Mouse (Mus musculus) forebrain, embryonic 14.5 days (tissue): ENCODE results near the gene Ube2g2. TPM values are rescaled to one million over a fixed set of nuclear protein-coding genes. Genes with fewer than 3 reads are reported as not detected.
"Not testable (repeated sequence)": the region's sequence is repeated elsewhere in the genome, so short reads cannot be mapped to it uniquely, and the experiment has no call there.

ENCODE experiments used
- ATAC-seq: fragments of 200-750 bp; cut with Nextera tagmentation; 2 replicates; pipeline ENCODE4 v1.8.0; 2017; ENCODE audit warnings: mild to moderate bottlenecking, moderate library complexity
- DNase-seq: peaks from one replicate; pipeline ENCODE4 v3.0.0-alpha.2; 2015; ENCODE audit warnings: low spot score
- H3K27ac ChIP-seq: fragments of 300-500 bp; sonication (generic); 2 replicates; pipeline ENCODE4 v1.5.1; 2014; ENCODE audit warnings: low read depth, mild to moderate bottlenecking, control low read depth, low read length, moderate library complexity
- H3K27me3 ChIP-seq: fragments of 300-500 bp; sonication (generic); replicated peaks from 2 replicates; pipeline ENCODE4 v1.6.1; 2014; ENCODE audit warnings: low read length, control low read depth, mixed read lengths; ENCODE audit not compliant: control insufficient read depth, insufficient read depth
- H3K36me3 ChIP-seq: fragments of 300-500 bp; sonication (generic); 2 replicates; pipeline ENCODE4 v1.6.1; 2014; ENCODE audit warnings: low read length, control low read depth; ENCODE audit not compliant: control insufficient read depth, insufficient read depth
- H3K4me1 ChIP-seq: fragments of 300-500 bp; sonication (generic); 2 replicates; pipeline ENCODE4 v1.6.1; 2014; ENCODE audit warnings: antibody characterized with exemption, low read length, control low read depth; ENCODE audit not compliant: control insufficient read depth, insufficient read depth
- H3K4me2 ChIP-seq: fragments of 300-500 bp; sonication (generic); 2 replicates; pipeline ENCODE4 v1.6.1; 2014; ENCODE audit warnings: mild to moderate bottlenecking, control low read depth, low read length
- H3K4me3 ChIP-seq: fragments of 300-500 bp; sonication (generic); 2 replicates; pipeline ENCODE4 v1.5.1; 2014; ENCODE audit warnings: low read depth, low read length, control low read depth
- H3K9ac ChIP-seq: fragments of 300-500 bp; sonication (generic); 2 replicates; pipeline ENCODE4 v1.6.1; 2014; ENCODE audit warnings: mild to moderate bottlenecking, low read length, control low read depth, moderate library complexity
- H3K9me3 ChIP-seq: fragments of 300-500 bp; sonication (generic); replicated peaks from 2 replicates; pipeline ENCODE4 v1.6.1; 2016; ENCODE audit warnings: low read length, control low read depth, mixed read lengths; ENCODE audit not compliant: control insufficient read depth
- WGBS: fragments of 180-500 bp; shearing (Covaris S2); extraction: QIAGEN DNeasy Blood & Tissue Kit; methylation state at CpG from one replicate; pipeline ENCODE4 v1.1.7; 2014; 5-methylcytosine and 5-hydroxymethylcytosine counted together
- polyA plus RNA-seq: library from polyadenylated mRNA; unstranded; fragments of >200 nt; fragmentation: Nextera tagmentation; extraction: Ambion mirVana; gene quantifications from 2 replicates; pipeline ENCODE4 v1.2.1, GENCODE M21; 2014

Gene Ube2g2
- polyA plus RNA-seq, 1 experiment from 2014 or later = 73.6 TPM

- ATAC-seq (no peak), DNase-seq (no peak)
- H3K9me3 ChIP-seq = no peaks in the 10 kb centered on the region
- no peak overlapping the region for H3K27ac ChIP-seq
- peaks cover 5% of the 10 kb centered on the region; the same call in 1 of the 2 replicates for H3K27me3 ChIP-seq
- H3K9ac ChIP-seq = no peak overlapping the region
- H3K4me3 ChIP-seq = no peak overlapping the region
- 63% methylated on average over 13 of the region's 13 CpGs for WGBS
- no peaks in the 10 kb centered on the region for H3K36me3 ChIP-seq
- no peak overlapping the region for H3K4me2 ChIP-seq
- peaks cover 9% of the 10 kb centered on the region for H3K4me1 ChIP-seq
Observed at GRCm38 (mm10) chr10:77673765-77674164, 51.7 kb downstream of the Ube2g2 start.

GRCm38 (mm10) chr10:77677562-77677961, 55.5 kb downstream of the Ube2g2 start:
- Histone ChIP-seq H3K4me3 (peak overlapping the region; percentile 25), H3K4me1 (peaks cover 9% of the 10 kb centered on the region), H3K27ac (no peak overlapping the region), H3K4me2 (peak overlapping the region; percentile 67), H3K27me3 (peaks cover 5% of the 10 kb centered on the region; the same call in 1 of the 2 replicates), H3K9ac (peak overlapping the region; percentile 46), H3K36me3 (no peaks in the 10 kb centered on the region), H3K9me3 (no peaks in the 10 kb centered on the region)
- WGBS = 0% methylated on average over 35 of the region's 35 CpGs
- peak; percentile 64 for DNase-seq
- ATAC-seq = peak; percentile 73

GRCm38 (mm10) chr10:77682994-77683393, 60.9 kb downstream of the Ube2g2 start:
- peaks cover 8% of the 10 kb centered on the region; the same call in 1 of the 2 replicates for H3K27me3 ChIP-seq
- no peaks in the 10 kb centered on the region for H3K36me3 ChIP-seq
- H3K4me1 ChIP-seq = peaks cover 3% of the 10 kb centered on the region
- H3K4me2 ChIP-seq = no peak overlapping the region
- no peak for DNase-seq
- H3K9me3 ChIP-seq = no peaks in the 10 kb centered on the region
- no peak for ATAC-seq
- no peak overlapping the region for H3K9ac ChIP-seq
- WGBS = 75% methylated on average over 7 of the region's 7 CpGs
- no peak overlapping the region for H3K4me3 ChIP-seq
- H3K27ac ChIP-seq = no peak overlapping the region

- 38% methylated on average over 8 of the region's 8 CpGs for WGBS
Observed at GRCm38 (mm10) chr10:77684181-77684580, 62.1 kb downstream of the Ube2g2 start.

GRCm38 (mm10) chr10:77685895-77686664, 64.0 kb downstream of the Ube2g2 start, which contains the start of gene Tspear:
Gene Tspear (plus strand): TSS chr10:77686569.
- Histone ChIP-seq H3K27me3 (peaks cover 6% of the 10 kb centered on the region; the same call in 1 of the 2 replicates), H3K9ac (no peak within 1 kb of the TSS), H3K4me2 (no peak within 1 kb of the TSS), H3K9me3 (no peaks in the 10 kb centered on the region), H3K4me1 (no peaks in the 10 kb centered on the region), H3K36me3 (no peaks in the 10 kb centered on the region), H3K4me3 (no peak within 1 kb of the TSS), H3K27ac (no peak within 1 kb of the TSS)
- ATAC-seq (no peak), DNase-seq (no peak)
- WGBS = 9% methylated on average over 22 of the region's 22 CpGs

More at GRCm38 (mm10) chr10:77684181-77684580, 62.1 kb downstream of the Ube2g2 start:
- no peak overlapping the region for H3K9ac ChIP-seq
- H3K4me1 ChIP-seq = no peaks in the 10 kb centered on the region
- no peak overlapping the region for H3K4me2 ChIP-seq
- no peak for DNase-seq
- no peak overlapping the region for H3K27ac ChIP-seq
- no peak for ATAC-seq
- no peaks in the 10 kb centered on the region for H3K36me3 ChIP-seq
- no peak overlapping the region for H3K4me3 ChIP-seq
- H3K9me3 ChIP-seq = no peaks in the 10 kb centered on the region
- peaks cover 6% of the 10 kb centered on the region; the same call in 1 of the 2 replicates for H3K27me3 ChIP-seq

GRCm38 (mm10) chr10:77687021-77687420, 64.9 kb downstream of the Ube2g2 start:
- no peak overlapping the region for H3K4me3 ChIP-seq
- DNase-seq (no peak), ATAC-seq (no peak)
- no peak overlapping the region for H3K27ac ChIP-seq
- 25% methylated on average over 10 of the region's 10 CpGs for WGBS
- no peaks in the 10 kb centered on the region for H3K9me3 ChIP-seq
- H3K9ac ChIP-seq = no peak overlapping the region
- H3K36me3 ChIP-seq = no peaks in the 10 kb centered on the region
- no peak overlapping the region for H3K4me2 ChIP-seq
- peaks cover 6% of the 10 kb centered on the region; the same call in 1 of the 2 replicates for H3K27me3 ChIP-seq
- H3K4me1 ChIP-seq = no peaks in the 10 kb centered on the region

- 63% methylated on average over 3 of the region's 3 CpGs for WGBS
- not testable (repeated sequence) for H3K27ac ChIP-seq
Observed at GRCm38 (mm10) chr10:77690356-77690807, 68.3 kb downstream of the Ube2g2 start, which contains the start of gene Gm19402. Gene Gm19402 (minus strand): TSS chr10:77690757.

More at GRCm38 (mm10) chr10:77690356-77690807, 68.3 kb downstream of the Ube2g2 start, which contains the start of gene Gm19402:
- not testable (repeated sequence) for H3K36me3 ChIP-seq, H3K4me1 ChIP-seq, H3K4me3 ChIP-seq, DNase-seq, H3K4me2 ChIP-seq, ATAC-seq, H3K9me3 ChIP-seq, H3K27me3 ChIP-seq, H3K9ac ChIP-seq
